24 mouse cellular contexts compared by ENCODE assay signal in the genomic region with DNA sequence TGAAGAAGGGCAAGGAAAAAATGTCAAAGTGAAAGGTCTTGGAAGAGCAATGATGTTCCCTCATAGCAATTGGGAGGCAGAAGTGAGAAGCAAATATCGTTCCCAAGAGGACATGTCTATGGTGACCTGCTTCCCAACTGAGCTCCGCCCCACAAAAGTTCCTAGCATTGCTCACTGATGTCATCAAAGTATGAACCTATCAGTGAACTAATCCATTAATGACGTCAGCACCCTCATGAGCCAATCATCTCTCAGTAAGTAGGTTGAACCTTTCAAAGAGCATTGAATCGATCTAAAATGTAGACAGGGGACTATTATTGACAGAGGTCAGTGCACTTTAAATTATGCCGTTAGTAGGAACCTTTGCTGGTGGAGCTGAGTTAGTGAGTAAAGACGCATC.
"Had no signal": no experiment of that assay in that cellular context is flagged by ENCODE, and none has a peak within 500 bp of the region (broad histone marks: within the 10 kb centered on the region; RNA-seq: fewer than 3 reads in every experiment).

No protein-coding gene starts in this region.

- H3K27ac ChIP-seq: heart, embryonic 10.5 days; hindbrain, embryonic 13.5 days; hindbrain, embryonic 15.5 days; intestine, embryonic 15.5 days; kidney, embryonic 15.5 days; kidney, postnatal 0 days; limb, embryonic 13.5 days; limb, embryonic 15.5 days; liver, embryonic 12.5 days; liver, embryonic 14.5 days had no signal

- DNase-seq: gastrocnemius, postnatal 14 days; gastrocnemius, postnatal 36 days; heart, adult 18-20 months; heart, postnatal 10 days; kidney, adult 11 months; kidney, adult 2 months; kidney, adult 9 months; kidney, postnatal 14 days; kidney, postnatal 36 days; layer of hippocampus, adult 9-11 months; layer of hippocampus, postnatal 36 days; left cerebral cortex, postnatal 4 days had no signal

- ATAC-seq: inflammation-experienced regulatory T-cells, adult 6 months; intestine, embryonic 15.5 days; liver, embryonic 12.5 days had no signal

- H3K36me3 ChIP-seq: heart, embryonic 10.5 days; heart, embryonic 12.5 days; hindbrain, embryonic 13.5 days; hindbrain, embryonic 15.5 days; intestine, embryonic 15.5 days; kidney, embryonic 15.5 days; limb, embryonic 13.5 days; limb, embryonic 15.5 days; liver, embryonic 12.5 days had no signal

- H3K4me2 ChIP-seq: heart, embryonic 12.5 days; hindbrain, embryonic 13.5 days; hindbrain, embryonic 15.5 days; intestine, embryonic 15.5 days; kidney, embryonic 15.5 days; limb, embryonic 13.5 days; limb, embryonic 15.5 days; liver, embryonic 12.5 days had no signal

- H3K4me1 ChIP-seq: heart, embryonic 12.5 days; hindbrain, embryonic 13.5 days; hindbrain, embryonic 15.5 days; intestine, embryonic 15.5 days; kidney, embryonic 15.5 days; limb, embryonic 13.5 days; limb, embryonic 15.5 days; liver, embryonic 12.5 days had no signal

- H3K9me3 ChIP-seq: heart, embryonic 10.5 days; hindbrain, embryonic 13.5 days; hindbrain, embryonic 15.5 days; intestine, embryonic 15.5 days; kidney, embryonic 15.5 days; limb, embryonic 13.5 days; limb, embryonic 15.5 days; liver, embryonic 12.5 days had no signal

- H3K4me3 ChIP-seq: heart, embryonic 10.5 days; heart, embryonic 12.5 days; hindbrain, embryonic 13.5 days; hindbrain, embryonic 15.5 days; intestine, embryonic 15.5 days; kidney, embryonic 15.5 days; limb, embryonic 13.5 days; limb, embryonic 15.5 days; liver, embryonic 12.5 days had no signal

- H3K9ac ChIP-seq: heart, embryonic 12.5 days; hindbrain, embryonic 13.5 days; hindbrain, embryonic 15.5 days; intestine, embryonic 15.5 days; kidney, embryonic 15.5 days; limb, embryonic 13.5 days; limb, embryonic 15.5 days; liver, embryonic 12.5 days; liver, embryonic 14.5 days had no signal

- H3K27me3 ChIP-seq: heart, embryonic 12.5 days; hindbrain, embryonic 13.5 days; hindbrain, embryonic 15.5 days; intestine, embryonic 15.5 days; kidney, embryonic 15.5 days; limb, embryonic 13.5 days; limb, embryonic 15.5 days; liver, embryonic 12.5 days had no signal
